Mouse (Mus musculus) stomach, embryonic 14.5 days (tissue): ENCODE measurements around the gene Mageb18. TPM values are rescaled to one million over a fixed set of nuclear protein-coding genes. Genes with fewer than 3 reads are reported as not detected.

Experiments used
- ATAC-seq: fragments of 200-750 bp; cut with Nextera tagmentation; 2 replicates; pipeline ENCODE4 v1.8.0; 2017; ENCODE audit warnings: low read depth, moderate TSS enrichment; ENCODE audit not compliant: insufficient number of reproducible peaks, insufficient read depth, low FRiP score
- H3K27ac ChIP-seq: fragments of 300-500 bp; sonication (generic); 2 replicates; pipeline ENCODE4 v1.5.1; 2014; ENCODE audit warnings: mild to moderate bottlenecking, low read length, moderate library complexity, mixed read lengths
- H3K27me3 ChIP-seq: fragments of 300-500 bp; sonication (generic); 2 replicates; pipeline ENCODE4 v1.6.1; 2014; ENCODE audit warnings: low read length, control low read depth, mixed read lengths; ENCODE audit not compliant: control insufficient read depth, insufficient read depth
- H3K36me3 ChIP-seq: fragments of 300-500 bp; sonication (generic); 2 replicates; pipeline ENCODE4 v1.6.1; 2014; ENCODE audit warnings: mild to moderate bottlenecking, control low read depth, low read length, moderate library complexity, mixed read lengths; ENCODE audit not compliant: control insufficient read depth, insufficient read depth
- H3K4me1 ChIP-seq: fragments of 300-500 bp; sonication (generic); 2 replicates; pipeline ENCODE4 v1.6.1; 2014; ENCODE audit warnings: low read length, control low read depth, mixed read lengths; ENCODE audit not compliant: control insufficient read depth, insufficient read depth
- H3K4me2 ChIP-seq: fragments of 300-500 bp; sonication (generic); replicated peaks from 2 replicates; pipeline ENCODE4 v1.6.1; 2014; ENCODE audit warnings: low read depth, low read length, control low read depth
- H3K4me3 ChIP-seq: fragments of 300-500 bp; sonication (generic); 2 replicates; pipeline ENCODE4 v1.5.1; 2014; ENCODE audit warnings: low read depth, low read length, control low read depth
- H3K9ac ChIP-seq: fragments of 300-500 bp; sonication (generic); replicated peaks from 2 replicates; pipeline ENCODE4 v1.6.1; 2014; ENCODE audit warnings: low read depth, mild to moderate bottlenecking, control low read depth, low read length, moderate library complexity, mixed read lengths
- H3K9me3 ChIP-seq: fragments of 300-500 bp; sonication (generic); 2 replicates; pipeline ENCODE4 v1.6.1; 2016; ENCODE audit warnings: low read depth, low read length, control low read depth; ENCODE audit not compliant: control insufficient read depth
- WGBS: fragments of 180-500 bp; shearing (Covaris S2); extraction: QIAGEN DNeasy Blood & Tissue Kit; methylation state at CpG from one replicate; pipeline ENCODE4 v1.1.7; 2014; 5-methylcytosine and 5-hydroxymethylcytosine counted together
- polyA plus RNA-seq: library from polyadenylated mRNA; unstranded; fragments of >200 nt; fragmentation: Nextera tagmentation; extraction: Ambion mirVana; gene quantifications from 2 replicates; pipeline ENCODE4 v1.2.1, GENCODE M21; 2014

Mageb18 gene
- polyA plus RNA-seq, 1 experiment from 2014 or later = not detected

- Histone ChIP-seq H3K9ac (no peak overlapping the region), H3K9me3 (no peaks in the 10 kb centered on the region), H3K27me3 (no peaks in the 10 kb centered on the region), H3K27ac (no peak overlapping the region), H3K4me1 (no peaks in the 10 kb centered on the region), H3K36me3 (no peaks in the 10 kb centered on the region), H3K4me3 (no peak overlapping the region), H3K4me2 (no peak overlapping the region)
- no peak for ATAC-seq
Measured at GRCm38 (mm10) chrX:92387384-92387783, 212.0 kb downstream of the Mageb18 start.

GRCm38 (mm10) chrX:92342924-92343323 lies 256.4 kb downstream of the Mageb18 start:
- ATAC-seq = no peak
- no peaks in the 10 kb centered on the region for H3K36me3 ChIP-seq
- no peaks in the 10 kb centered on the region for H3K4me1 ChIP-seq
- 15% methylated on average over 5 of the region's 5 CpGs for WGBS
- no peaks in the 10 kb centered on the region for H3K9me3 ChIP-seq
- H3K27me3 ChIP-seq = no peaks in the 10 kb centered on the region
- no peak overlapping the region for H3K27ac ChIP-seq
- no peak overlapping the region for H3K9ac ChIP-seq
- no peak overlapping the region for H3K4me2 ChIP-seq
- no peak overlapping the region for H3K4me3 ChIP-seq

- ATAC-seq = no peak
- Histone ChIP-seq H3K9ac (no peak overlapping the region), H3K4me1 (no peaks in the 10 kb centered on the region), H3K4me2 (no peak overlapping the region), H3K27me3 (no peaks in the 10 kb centered on the region), H3K36me3 (no peaks in the 10 kb centered on the region), H3K9me3 (no peaks in the 10 kb centered on the region), H3K27ac (no peak overlapping the region), H3K4me3 (no peak overlapping the region)
- 83% methylated on average over 6 of the region's 6 CpGs for WGBS
Measured at GRCm38 (mm10) chrX:92340906-92341305, 258.5 kb downstream of the Mageb18 start.

GRCm38 (mm10) chrX:92339551-92339950 lies 259.8 kb downstream of the Mageb18 start:
- Histone ChIP-seq H3K4me3 (no peak overlapping the region), H3K9me3 (no peaks in the 10 kb centered on the region), H3K27ac (no peak overlapping the region), H3K36me3 (no peaks in the 10 kb centered on the region), H3K4me2 (no peak overlapping the region), H3K9ac (no peak overlapping the region), H3K4me1 (no peaks in the 10 kb centered on the region), H3K27me3 (no peaks in the 10 kb centered on the region)
- 90% methylated on average over 2 of the region's 2 CpGs for WGBS
- ATAC-seq = no peak

GRCm38 (mm10) chrX:92333459-92333858 lies 265.9 kb downstream of the Mageb18 start:
- ATAC-seq = no peak
- WGBS = 81% methylated on average over 1 of the region's 1 CpGs

GRCm38 (mm10) chrX:92323599-92323998 lies 275.8 kb downstream of the Mageb18 start:
- Histone ChIP-seq H3K4me1 (no peaks in the 10 kb centered on the region), H3K36me3 (no peaks in the 10 kb centered on the region), H3K27me3 (no peaks in the 10 kb centered on the region), H3K9ac (no peak overlapping the region), H3K9me3 (no peaks in the 10 kb centered on the region), H3K4me3 (no peak overlapping the region), H3K27ac (no peak overlapping the region), H3K4me2 (no peak overlapping the region)
- 52% methylated on average over 1 of the region's 1 CpGs for WGBS
- ATAC-seq = no peak

More at GRCm38 (mm10) chrX:92333459-92333858, 265.9 kb downstream of the Mageb18 start:
- no peak overlapping the region for H3K9ac ChIP-seq
- H3K4me1 ChIP-seq = no peaks in the 10 kb centered on the region
- no peak overlapping the region for H3K27ac ChIP-seq
- H3K9me3 ChIP-seq = no peaks in the 10 kb centered on the region
- H3K36me3 ChIP-seq = no peaks in the 10 kb centered on the region
- no peaks in the 10 kb centered on the region for H3K27me3 ChIP-seq
- H3K4me3 ChIP-seq = no peak overlapping the region
- H3K4me2 ChIP-seq = no peak overlapping the region

GRCm38 (mm10) chrX:92280619-92281018 lies 318.8 kb downstream of the Mageb18 start:
- Histone ChIP-seq H3K27me3 (no peaks in the 10 kb centered on the region), H3K4me3 (no peak overlapping the region), H3K9ac (no peak overlapping the region), H3K4me2 (no peak overlapping the region), H3K9me3 (no peaks in the 10 kb centered on the region), H3K36me3 (no peaks in the 10 kb centered on the region), H3K27ac (no peak overlapping the region), H3K4me1 (no peaks in the 10 kb centered on the region)
- no peak for ATAC-seq

Other genes with a start within 250 kb of the Mageb18 start
- not detected in 2 replicates for gene Gm5941, start 109.6 kb downstream of the Mageb18 start, polyA plus RNA-seq